Mouse (Mus musculus) kidney, adult 2 months (tissue): ENCODE results near the gene Det1.

ENCODE experiments used
- CTCF ChIP-seq: fragments of 200-500 bp; conservative IDR thresholded peaks from 2 replicates; pipeline ENCODE4 v1.5.1; 2011; ENCODE audit warnings: low read depth, mild to moderate bottlenecking, control low read depth, low read length, moderate library complexity, mixed read lengths; ENCODE audit not compliant: insufficient read depth, insufficient read length
- POLR2A ChIP-seq: fragments of 200-500 bp; IDR thresholded peaks from one replicate; pipeline ENCODE4 v1.6.1; 2011; ENCODE audit warnings: low read depth, low read length, control low read depth

DNA sequence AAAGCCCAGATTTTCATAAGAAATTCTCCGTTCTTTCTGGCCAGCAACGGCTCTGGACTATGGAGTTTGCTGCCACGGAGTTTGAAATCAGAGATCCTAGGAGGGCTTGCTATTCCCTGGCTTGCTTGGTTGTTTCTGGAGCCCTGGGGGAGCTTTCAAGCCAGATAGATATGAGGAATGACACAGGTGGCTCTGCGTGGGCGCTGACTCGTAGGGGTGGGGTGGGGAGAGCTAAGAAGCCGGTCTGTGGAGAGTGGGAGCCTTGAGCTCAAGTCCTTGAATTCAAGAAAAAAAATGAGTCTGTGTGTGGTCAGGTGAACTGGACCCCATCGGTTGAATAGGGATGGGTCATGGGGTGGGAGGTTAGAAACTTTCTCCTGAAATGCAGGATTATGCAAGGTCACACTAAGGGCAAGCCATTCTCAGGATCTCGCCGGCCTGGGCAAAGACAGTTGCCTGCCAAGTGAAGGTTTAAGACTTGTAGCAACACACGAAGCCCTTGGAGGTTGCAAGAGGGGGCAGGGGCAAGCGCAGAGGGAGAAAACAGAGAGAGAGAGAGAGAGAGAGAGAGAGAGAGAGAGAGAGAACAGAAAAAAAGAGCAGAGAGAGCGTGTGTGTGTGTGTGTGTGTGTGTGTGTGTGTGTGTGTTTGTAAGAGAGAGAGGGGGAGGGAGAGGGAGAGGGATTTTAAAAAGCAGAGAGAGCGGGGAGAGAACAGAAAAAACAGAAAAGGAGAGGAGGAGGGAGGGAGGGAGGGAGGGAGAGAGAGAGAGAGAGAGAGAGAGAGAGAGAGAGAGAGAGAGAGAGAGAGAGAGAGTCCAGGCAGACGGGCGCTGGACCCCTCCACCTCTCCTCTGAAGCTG, 34.8 kb upstream of the Det1 start:
- TF ChIP-seq CTCF (no peak), POLR2A (no peak)
